Mouse (Mus musculus): Measurements from ENCODE around the gene Ccr1l1.

Gene Ccr1l1

DNA sequence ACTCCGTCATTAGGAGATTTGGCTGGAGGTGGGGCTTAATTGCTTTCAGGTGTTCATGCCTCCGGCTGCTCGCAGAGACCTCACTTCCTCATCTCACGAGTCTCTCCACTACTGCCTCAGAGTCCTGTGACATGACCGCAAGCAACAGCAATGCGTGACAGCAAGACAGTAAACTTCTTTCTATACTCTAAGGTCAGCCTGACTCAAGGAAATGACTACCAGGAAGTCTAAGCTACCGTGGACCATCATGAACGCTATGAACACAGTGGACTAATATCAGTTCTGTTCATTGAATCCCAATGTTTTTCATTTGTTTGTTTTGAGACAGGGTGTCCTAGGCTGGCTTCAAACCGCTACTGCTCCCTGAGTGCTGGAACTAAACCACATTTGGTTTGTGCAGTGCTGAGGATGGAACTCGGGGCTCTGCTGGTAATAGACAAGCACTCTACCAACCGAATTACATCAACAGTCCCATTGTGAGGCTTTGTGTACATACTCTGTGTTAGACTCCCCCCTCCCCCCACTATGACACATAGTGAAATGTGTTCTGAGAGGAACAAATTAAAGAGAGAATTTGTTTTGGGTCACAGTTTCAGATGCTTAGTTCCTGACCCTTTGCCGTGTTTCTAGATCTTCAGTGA lies 50.0 kb downstream of the Ccr1l1 start:
- DNase-seq (ENCODE audit: low spot score): no peak

- DNase-seq (ENCODE audit: low spot score): no peak
These were observed 50.8 kb downstream of the Ccr1l1 start for GRCm38 (mm10) chr9:123927281-123927960.
